Mouse (Mus musculus): ENCODE data around the gene Taf1c.

The Taf1c gene

DNA sequence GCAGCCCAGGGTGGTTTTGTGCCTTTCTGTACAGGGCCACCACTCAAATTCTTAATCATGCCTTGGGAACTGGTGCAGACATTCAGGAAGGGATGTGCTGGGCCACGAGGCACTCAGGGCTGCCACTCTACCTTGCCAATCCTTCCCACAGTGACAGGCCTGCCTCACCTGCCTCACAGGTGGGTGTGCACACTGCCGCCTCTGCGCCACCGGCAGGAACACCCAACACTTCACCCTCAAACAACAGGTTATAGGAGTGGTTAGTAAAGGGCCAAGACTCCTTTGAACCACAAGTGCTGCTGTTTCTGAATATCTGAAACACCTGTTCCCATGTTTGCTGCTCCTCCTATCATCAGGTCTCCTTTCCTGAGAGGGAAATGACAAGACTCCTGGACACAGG, 32.6 kb downstream of the Taf1c start:
- no peak for DNase-seq (ENCODE audit: low spot score)

GRCm38 (mm10) chr8:119571135-119571534, 33.9 kb downstream of the Taf1c start:
- no peak for DNase-seq (ENCODE audit: low spot score)

DNA sequence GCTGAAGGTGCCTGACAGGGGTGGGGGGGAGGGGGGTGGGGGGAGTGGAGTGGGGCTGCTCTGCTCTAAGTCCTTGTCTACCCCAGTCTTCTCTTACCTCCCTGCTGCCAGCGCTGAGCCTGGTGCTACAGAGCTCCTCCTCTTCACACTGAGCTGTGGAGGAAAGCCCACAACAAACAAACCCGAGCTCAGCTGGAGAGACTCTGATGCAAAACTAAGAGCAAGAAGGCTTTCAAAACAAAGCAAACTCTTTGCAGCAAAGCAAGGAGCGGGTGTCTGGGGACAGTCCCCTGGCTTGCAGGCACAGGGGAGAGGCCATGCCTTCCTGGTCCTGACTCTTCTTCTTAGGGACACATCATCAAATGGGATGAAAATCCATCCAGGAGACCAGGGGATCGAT, 35.1 kb downstream of the Taf1c start:
- DNase-seq (ENCODE audit: low spot score) = no peak

DNA sequence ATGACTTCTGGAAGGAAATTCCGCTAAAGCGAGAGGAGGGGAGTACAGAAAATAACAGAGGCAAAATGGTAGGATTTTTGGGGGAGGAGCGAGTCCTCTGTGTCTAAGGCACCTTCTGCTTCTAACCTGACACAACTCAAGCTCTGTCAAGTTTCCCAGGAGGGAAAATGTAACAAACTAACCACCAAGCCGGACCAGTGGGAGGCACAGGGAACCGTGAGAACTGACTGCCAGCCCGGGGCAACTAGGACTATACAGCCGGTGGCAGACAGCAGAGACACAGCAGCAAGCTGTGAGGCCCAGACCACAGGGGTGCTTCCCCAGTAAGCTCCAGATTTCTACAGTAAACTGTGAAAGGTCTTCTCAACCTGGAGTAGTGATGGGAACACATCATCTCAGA, 36.1 kb downstream of the Taf1c start:
- no peak for DNase-seq (ENCODE audit: low spot score)

DNA sequence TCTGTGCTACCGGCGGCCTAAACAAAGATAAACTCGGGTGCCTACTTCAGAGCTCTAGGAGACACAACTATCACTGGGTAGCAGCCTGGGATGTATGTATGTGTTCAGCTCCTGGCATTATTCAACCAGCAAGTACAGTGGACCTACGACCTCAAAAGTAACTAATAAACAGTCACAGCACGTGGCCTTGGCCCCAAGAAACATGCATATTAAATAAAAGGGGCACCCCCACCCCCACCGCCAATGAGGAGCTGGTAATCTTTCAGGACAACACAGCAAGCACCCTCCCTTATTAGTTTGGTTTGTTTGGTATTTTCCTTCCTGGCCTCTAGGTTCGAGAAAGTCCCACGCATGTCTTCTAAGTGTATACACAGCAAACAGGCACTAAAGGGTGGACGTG, 36.8 kb downstream of the Taf1c start:
- DNase-seq (ENCODE audit: low spot score) = no peak

- DNase-seq (ENCODE audit: low spot score) = no peak
Measured at GRCm38 (mm10) chr8:119566367-119566766, 38.7 kb downstream of the Taf1c start.

- no peak for DNase-seq (ENCODE audit: low spot score)
Measured at GRCm38 (mm10) chr8:119563849-119564251, 41.2 kb downstream of the Taf1c start.

DNA sequence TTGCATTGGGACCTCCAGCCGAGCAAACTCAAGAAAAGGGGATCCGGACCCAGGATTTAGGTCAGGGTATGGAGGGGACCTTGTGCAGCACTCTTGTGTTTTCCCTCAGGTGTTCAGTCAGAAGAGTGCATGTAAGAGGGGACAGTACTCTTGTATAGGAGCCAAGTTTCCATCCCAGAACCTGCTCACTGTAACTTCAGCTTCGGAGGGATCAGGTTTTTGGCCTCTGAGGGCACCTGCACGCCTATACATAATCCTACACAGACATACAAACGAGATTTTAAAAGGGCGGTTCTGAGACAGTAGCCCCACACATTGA, 45.7 kb downstream of the Taf1c start:
- DNase-seq (ENCODE audit: low spot score) = no peak

DNA sequence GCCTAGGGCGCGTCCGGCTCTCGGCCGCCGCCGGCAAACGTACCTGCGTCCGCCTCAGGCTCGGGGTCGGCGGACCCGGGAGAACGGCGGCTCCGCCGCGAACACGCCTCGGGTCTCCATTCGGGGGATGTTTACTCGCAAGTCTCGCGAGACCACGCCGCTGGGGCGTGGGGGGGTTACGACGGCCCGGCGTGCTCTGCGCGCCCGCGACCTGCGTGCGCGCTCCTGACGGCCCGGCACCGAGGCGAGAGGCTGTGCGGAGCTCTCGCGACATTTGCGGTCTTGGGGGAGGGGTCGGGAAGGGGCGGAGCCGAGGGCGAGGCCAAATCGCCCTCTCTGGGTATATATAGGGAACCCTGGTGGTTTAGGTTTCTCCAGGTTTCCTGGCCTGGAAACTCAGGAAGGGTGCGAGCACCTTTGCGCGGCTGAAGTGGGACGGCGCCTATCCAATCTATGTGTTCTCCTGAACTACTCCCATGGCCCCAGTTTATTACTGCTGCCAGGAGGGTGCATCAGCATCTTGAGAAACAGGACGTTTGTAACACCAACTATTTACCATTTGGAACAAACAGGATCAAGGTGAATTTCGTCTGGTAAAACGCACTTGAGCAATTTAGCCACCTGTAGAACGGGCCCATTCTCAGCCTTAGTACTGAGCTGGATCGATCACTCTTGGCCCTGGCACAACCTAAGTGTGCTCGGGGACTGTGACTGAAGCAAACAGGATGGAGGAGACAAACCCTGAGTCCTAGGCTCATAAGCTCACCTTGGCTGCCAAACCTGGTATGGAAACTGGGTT, 46.2 kb downstream of the Taf1c start, which contains the start of gene Mbtps1:
Gene Mbtps1 (minus strand): TSS at position 133 of the 799 bp plus-strand sequence.
- DNase-seq (ENCODE audit: low spot score) = peak; percentile 97

DNA sequence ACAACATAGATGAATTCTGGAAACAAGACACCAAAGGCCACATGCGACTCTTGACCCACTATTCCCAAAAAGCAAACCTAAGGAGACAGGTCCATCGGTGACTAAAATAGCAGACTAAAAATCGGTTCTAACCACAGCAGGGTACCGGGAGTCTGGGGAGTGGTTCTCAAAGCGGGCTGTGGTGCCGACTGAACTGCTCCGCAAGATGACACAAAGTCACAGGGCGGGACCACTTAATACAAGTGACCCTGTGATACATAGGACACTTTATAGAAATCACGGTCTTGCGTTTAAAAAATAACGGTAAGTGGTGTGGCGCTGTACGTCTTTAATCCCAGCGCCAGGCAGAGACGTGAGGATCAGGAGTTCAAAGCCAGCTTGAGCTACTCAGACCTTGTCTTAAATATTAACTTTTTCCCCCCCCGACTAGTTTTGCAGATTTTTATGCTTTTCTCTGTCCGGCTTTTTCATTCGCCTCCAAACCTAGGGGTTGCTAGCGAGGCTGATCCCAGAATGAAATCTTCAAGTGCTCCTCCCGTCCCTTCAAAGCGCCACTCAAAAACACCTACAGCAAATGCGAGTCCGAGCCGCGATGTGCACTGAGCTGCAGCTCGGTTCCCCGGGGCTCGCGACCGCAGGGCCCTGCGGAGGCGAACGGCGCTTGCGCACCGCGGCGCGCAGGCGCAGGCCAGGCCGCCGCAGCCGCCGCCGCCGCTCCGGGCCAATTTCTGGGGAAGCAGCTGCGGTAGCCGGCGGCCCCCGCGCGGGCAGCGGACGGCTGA, 47.0 kb downstream of the Taf1c start:
- DNase-seq (ENCODE audit: low spot score) = peak; percentile 82

DNA sequence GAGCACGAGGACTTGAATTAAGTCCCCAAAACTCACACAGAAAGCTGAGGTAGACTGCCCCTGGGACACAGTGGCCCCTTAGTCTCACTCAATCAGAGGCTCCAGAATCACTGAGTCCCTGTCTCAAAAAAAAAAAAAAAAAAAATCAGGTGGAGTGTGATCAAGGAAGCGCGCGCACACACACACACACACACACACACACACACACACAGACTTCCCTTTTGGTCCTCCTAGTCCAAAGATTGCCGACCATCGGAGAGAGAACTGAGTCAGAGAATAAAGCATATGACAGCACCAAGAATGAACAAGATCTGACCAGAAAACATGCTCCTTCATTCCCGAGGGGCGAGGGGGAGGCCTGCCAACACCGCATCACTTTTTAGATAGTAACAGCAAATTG, 47.9 kb downstream of the Taf1c start:
- DNase-seq (ENCODE audit: low spot score) = no peak

GRCm38 (mm10) chr8:119555861-119556260, 49.2 kb downstream of the Taf1c start:
- DNase-seq (ENCODE audit: low spot score) = no peak

DNA sequence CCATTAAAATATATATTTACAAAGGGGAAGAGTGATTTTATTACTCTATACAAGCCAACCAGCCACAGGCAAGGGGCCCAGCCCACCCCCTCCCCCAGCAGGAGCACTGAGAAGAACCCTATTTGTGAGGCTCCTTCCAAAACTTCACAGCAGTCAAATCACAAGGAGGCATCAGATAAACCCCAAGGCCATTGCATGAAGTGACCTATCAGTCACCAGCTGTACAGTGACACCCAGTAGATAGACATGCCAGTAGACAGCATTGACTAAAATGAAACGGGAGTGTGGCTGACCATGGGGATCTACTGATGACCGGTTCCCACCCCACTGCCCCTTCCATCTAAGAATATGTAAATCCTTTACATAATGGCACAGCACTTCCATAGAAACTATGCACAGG, 52.1 kb downstream of the Taf1c start:
- no peak for DNase-seq (ENCODE audit: low spot score)

- no peak for DNase-seq (ENCODE audit: low spot score)
Measured at GRCm38 (mm10) chr8:119548560-119549113, 56.4 kb downstream of the Taf1c start.
